15 mouse cellular contexts compared by ENCODE assay signal in genomic region chr16:12936571-12936970, GRCm38 (mm10).
A peak's percentile ranks its signal among the peaks of the same experiment; 100 is the strongest.
DNase-seq lines count a peak whose midpoint lies in the region; ATAC-seq and TF ChIP-seq lines count a peak whose summit lies in the region.
"Had no signal": no experiment of that assay in that cellular context is flagged by ENCODE, and none has a peak within 500 bp of the region (broad histone marks: within the 10 kb centered on the region; RNA-seq: fewer than 3 reads in every experiment).

No protein-coding gene starts in this region.

- no peak overlapping the region for H3K27ac ChIP-seq in layer of hippocampus, adult 2 months
- H3K27ac ChIP-seq: forebrain, embryonic 15.5 days; limb, embryonic 15.5 days; midbrain, embryonic 12.5 days had no signal

- no peak overlapping the region for H3K4me3 ChIP-seq in layer of hippocampus, adult 2 months
- H3K4me3 ChIP-seq: forebrain, embryonic 15.5 days; heart, embryonic 12.5 days; limb, embryonic 15.5 days; midbrain, embryonic 12.5 days had no signal

- TF ChIP-seq CTCF in layer of hippocampus, adult 2 months (conservative IDR thresholded peaks at IDR 0.05) = peak; percentile 55

- peak; percentile 55 for ATAC-seq in common myeloid progenitor, adult 5-6 weeks (replicated peaks; ENCODE audit: low read depth, poor library complexity, severe bottlenecking)
- ATAC-seq: forebrain, embryonic 15.5 days had no signal

- no peak for DNase-seq in layer of hippocampus, adult 2 months (ENCODE audit: low spot score in 2 of 2)
- DNase-seq in layer of hippocampus, adult 9-10 months (ENCODE audit: low spot score) = no peak
- DNase-seq in 3T3-L1 (ENCODE audit: low read depth, low spot score) (peak; percentile 5), A20 (ENCODE audit: low read depth, low spot score) (peak; percentile 13)
- DNase-seq in spleen, postnatal 36 days (ENCODE audit: low spot score in 2 of 2) = no peak
- no peak for DNase-seq in frontal cortex, postnatal 25 days (ENCODE audit: low spot score in 2 of 2)
- DNase-seq: adrenal gland, postnatal 36 days; kidney, adult 18-20 months; lung, postnatal 14 days; spleen, adult 18-20 months had no signal

Comparison
In these comparisons a context has a peak if more than half of its experiments do, and no peak if none do; other contexts are left out.
1. DNase-seq: peak in 3T3-L1 (single experiment) and A20 (single experiment); none in layer of hippocampus, adult 2 months (0 of 2), layer of hippocampus, adult 9-10 months (single experiment), spleen, postnatal 36 days (0 of 2) and frontal cortex, postnatal 25 days (0 of 2).